Mouse (Mus musculus) activated CD4-positive, CD25-positive, alpha-beta regulatory T cell, adult 9 weeks (primary cell): Measurements from ENCODE around the gene Hist1h2bg. TPM values are rescaled to one million over a fixed set of nuclear protein-coding genes. Genes with fewer than 3 reads are reported as not detected.

Experiments used
- polyA plus RNA-seq: library from polyadenylated mRNA; unstranded; fragments of 100-300 nt; shearing (Covaris generic); gene quantifications from one replicate; pipeline ENCODE4 v1.2.1, GENCODE M21; 2017

Hist1h2bg gene
- polyA plus RNA-seq = 6.1 TPM

GRCm38 (mm10) chr13:23571022-23571503, at the start of gene Hist1h2bg, which contains the start of gene Hist1h2ae:
Gene Hist1h2bg (plus strand): TSS chr13:23571396.
Gene Hist1h2ae (minus strand): TSS chr13:23571220.

GRCm38 (mm10) chr13:23530901-23531875, 40.0 kb upstream of the Hist1h2bg start, which contains the start of gene Hist1h4h:
Gene Hist1h4h (plus strand): TSS chr13:23531050.

GRCm38 (mm10) chr13:23533560-23534367, 37.4 kb upstream of the Hist1h2bg start, which contains the start of gene Hist1h2af:
Gene Hist1h2af (plus strand): TSS chr13:23533906.

GRCm38 (mm10) chr13:23535137-23536075, 35.8 kb upstream of the Hist1h2bg start, which contains the start of gene Hist1h3g:
Gene Hist1h3g (plus strand): TSS chr13:23535422.

GRCm38 (mm10) chr13:23542999-23543607, 28.1 kb upstream of the Hist1h2bg start, which contains the start of gene Hist1h2bh:
Gene Hist1h2bh (minus strand): TSS chr13:23543392.

GRCm38 (mm10) chr13:23543965-23544786, 27.0 kb upstream of the Hist1h2bg start, which contains the start of gene Hist1h3f:
Gene Hist1h3f (plus strand): TSS chr13:23544052.

GRCm38 (mm10) chr13:23551146-23551834, 19.9 kb upstream of the Hist1h2bg start, which contains the start of gene Hist1h4f:
Gene Hist1h4f (minus strand): TSS chr13:23551648.

GRCm38 (mm10) chr13:23552962-23553361, 18.2 kb upstream of the Hist1h2bg start, which contains the start of gene Hist1h1d:
Gene Hist1h1d (plus strand): TSS chr13:23553262.

GRCm38 (mm10) chr13:23561883-23562659, 9.1 kb upstream of the Hist1h2bg start, which contains the start of gene Hist1h3e:
Gene Hist1h3e (minus strand): TSS chr13:23562369.

GRCm38 (mm10) chr13:23573898-23574524, 2.8 kb downstream of the Hist1h2bg start, which contains the start of the genes Hist1h2bf and Hist1h2ad:
Gene Hist1h2bf (minus strand): TSS chr13:23574196.
Gene Hist1h2ad (plus strand): TSS chr13:23574381.

GRCm38 (mm10) chr13:23575271-23575851, 4.2 kb downstream of the Hist1h2bg start, which contains the start of gene Hist1h3d:
Gene Hist1h3d (plus strand): TSS chr13:23575763.

GRCm38 (mm10) chr13:23581408-23582218, 10.4 kb downstream of the Hist1h2bg start, which contains the start of gene Hist1h4d:
Gene Hist1h4d (plus strand): TSS chr13:23581598.

GRCm38 (mm10) chr13:23620733-23621531, 49.7 kb downstream of the Hist1h2bg start, which contains the start of gene Hist1h2be:
Gene Hist1h2be (minus strand): TSS chr13:23621124.

